Mouse (Mus musculus): ENCODE results near the gene Dennd1c. TPM values are rescaled to one million over a fixed set of nuclear protein-coding genes. Genes with fewer than 3 reads are reported as not detected.
"Not testable (repeated sequence)": the region's sequence is repeated elsewhere in the genome, so short reads cannot be mapped to it uniquely, and the experiment has no call there.

Gene Dennd1c
- polyA plus RNA-seq, 1 experiment from 2014 or later: 6.4 TPM

DNA sequence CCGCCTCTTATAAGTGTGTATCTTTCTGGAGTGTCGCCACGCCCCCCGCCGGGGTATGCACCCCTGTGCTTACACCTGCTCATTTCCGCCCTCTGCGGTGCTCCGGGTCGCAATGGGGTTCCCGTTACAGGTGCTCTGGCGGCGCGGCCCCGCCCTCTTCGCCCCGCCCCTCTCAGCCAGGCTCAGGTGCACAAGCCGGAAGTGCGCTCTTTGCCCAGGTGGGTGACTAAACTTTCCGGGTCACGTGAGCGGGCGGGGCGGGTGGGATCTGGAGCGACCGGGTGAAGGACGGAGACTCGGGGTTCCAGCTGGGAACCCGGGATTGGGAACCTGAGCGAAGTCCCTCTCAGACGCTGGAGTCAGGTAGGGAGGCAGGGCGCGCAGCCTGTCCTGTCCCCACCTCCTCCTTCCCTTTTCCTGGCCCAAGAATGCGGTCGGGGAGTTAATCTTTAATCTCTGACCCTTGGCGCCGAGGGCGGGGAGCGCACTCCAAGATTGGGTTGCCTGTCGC lies 16.2 kb downstream of the Dennd1c start:
- Histone ChIP-seq H3K36me3 (ENCODE audit: control insufficient read depth, insufficient read depth, low read length) (no peaks in the 10 kb centered on the region; the same call in 1 of the 2 replicates), H3K4me1 (replicated peaks; ENCODE audit: control insufficient read depth, insufficient read depth, low read length) (peaks cover 8% of the 10 kb centered on the region; the same call in 1 of the 2 replicates), H3K9me3 (ENCODE audit: control insufficient read depth, low read length) (no peaks in the 10 kb centered on the region), H3K4me2 (ENCODE audit: low read length) (peak overlapping the region; percentile 34), H3K4me3 (ENCODE audit: low read depth, low read length) (peak overlapping the region; percentile 40), H3K27me3 (replicated peaks; ENCODE audit: control insufficient read depth, insufficient read depth, low read length) (peaks cover 25% of the 10 kb centered on the region), H3K9ac (ENCODE audit: low read length) (peak overlapping the region; percentile 51), H3K27ac (ENCODE audit: low read depth) (peak overlapping the region; percentile 75)
- 1% methylated on average over 39 of the region's 39 CpGs for WGBS
- DNase-seq (ENCODE audit: low spot score) (peak; percentile 83), ATAC-seq (replicated peaks; ENCODE audit: low FRiP score, low TSS enrichment, low read depth) (peak; percentile 69)

GRCm38 (mm10) chr17:57061069-57061468 lies 17.2 kb downstream of the Dennd1c start:
- ATAC-seq (replicated peaks; ENCODE audit: low FRiP score, low TSS enrichment, low read depth) (no peak), DNase-seq (ENCODE audit: low spot score) (no peak)
- Histone ChIP-seq H3K4me2 (ENCODE audit: low read length) (peak overlapping the region; percentile 81), H3K36me3 (ENCODE audit: control insufficient read depth, insufficient read depth, low read length) (no peaks in the 10 kb centered on the region; the same call in 1 of the 2 replicates), H3K9ac (ENCODE audit: low read length) (no peak overlapping the region), H3K9me3 (ENCODE audit: control insufficient read depth, low read length) (no peaks in the 10 kb centered on the region), H3K27me3 (replicated peaks; ENCODE audit: control insufficient read depth, insufficient read depth, low read length) (peaks cover 25% of the 10 kb centered on the region), H3K27ac (ENCODE audit: low read depth) (no peak overlapping the region), H3K4me3 (ENCODE audit: low read depth, low read length) (no peak overlapping the region; the same call in 1 of the 2 replicates), H3K4me1 (replicated peaks; ENCODE audit: control insufficient read depth, insufficient read depth, low read length) (peaks cover 8% of the 10 kb centered on the region; the same call in 1 of the 2 replicates)
- 37% methylated on average over 10 of the region's 10 CpGs for WGBS

DNA sequence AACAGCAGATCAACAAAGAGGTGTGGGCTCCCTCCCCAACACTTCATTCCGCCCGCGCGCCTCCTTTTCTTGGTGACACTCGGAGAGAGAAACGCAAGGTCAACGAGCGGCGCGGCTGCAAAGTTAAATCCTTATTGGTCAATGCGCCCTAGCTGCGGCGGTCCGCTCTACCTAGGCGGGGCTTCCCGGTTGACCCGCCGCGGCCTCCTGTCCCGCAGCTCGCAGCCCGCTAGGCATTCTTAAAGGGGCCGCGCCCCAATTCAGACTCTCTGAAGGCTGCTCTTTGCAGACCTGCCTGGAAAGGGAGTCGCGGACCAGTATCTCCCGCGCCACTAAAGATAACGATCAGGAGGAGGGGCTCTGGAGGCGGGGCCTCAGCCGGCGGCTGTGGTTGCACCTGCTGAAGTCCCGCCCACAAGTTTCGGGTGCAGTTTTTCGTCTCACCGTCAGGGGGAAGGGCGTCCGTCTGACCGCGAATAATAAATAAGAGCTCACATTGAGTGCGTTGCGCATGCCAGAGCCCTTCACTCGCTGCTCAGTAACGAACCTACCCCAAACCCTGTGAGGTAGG lies 18.0 kb downstream of the Dennd1c start:
- Histone ChIP-seq H3K36me3 (ENCODE audit: control insufficient read depth, insufficient read depth, low read length) (peaks cover 2% of the 10 kb centered on the region), H3K4me3 (ENCODE audit: low read depth, low read length) (peak overlapping the region; percentile 70), H3K27me3 (replicated peaks; ENCODE audit: control insufficient read depth, insufficient read depth, low read length) (peaks cover 25% of the 10 kb centered on the region), H3K4me1 (replicated peaks; ENCODE audit: control insufficient read depth, insufficient read depth, low read length) (peaks cover 8% of the 10 kb centered on the region; the same call in 1 of the 2 replicates), H3K4me2 (ENCODE audit: low read length) (peak overlapping the region; percentile 81), H3K9me3 (ENCODE audit: control insufficient read depth, low read length) (no peaks in the 10 kb centered on the region), H3K9ac (ENCODE audit: low read length) (no peak overlapping the region), H3K27ac (ENCODE audit: low read depth) (peak overlapping the region; percentile 54; the same call in 1 of the 2 replicates)
- WGBS: under 1% methylated on average over 44 of the region's 44 CpGs
- DNase-seq (ENCODE audit: low spot score): peak; percentile 97
- peak; percentile 77 for ATAC-seq (replicated peaks; ENCODE audit: low FRiP score, low TSS enrichment, low read depth)

- DNase-seq (ENCODE audit: low spot score) (peak; percentile 87), ATAC-seq (replicated peaks; ENCODE audit: low FRiP score, low TSS enrichment, low read depth) (peak; percentile 48; the same call in 1 of the 2 replicates)
- Histone ChIP-seq H3K27me3 (replicated peaks; ENCODE audit: control insufficient read depth, insufficient read depth, low read length) (peaks cover 25% of the 10 kb centered on the region), H3K27ac (ENCODE audit: low read depth) (peak within 1 kb of the TSS; percentile 54; the same call in 1 of the 2 replicates), H3K9me3 (ENCODE audit: control insufficient read depth, low read length) (no peaks in the 10 kb centered on the region), H3K9ac (ENCODE audit: low read length) (peak within 1 kb of the TSS; percentile 55), H3K36me3 (ENCODE audit: control insufficient read depth, insufficient read depth, low read length) (peaks cover 10% of the 10 kb centered on the region), H3K4me1 (replicated peaks; ENCODE audit: control insufficient read depth, insufficient read depth, low read length) (peaks cover 8% of the 10 kb centered on the region; the same call in 1 of the 2 replicates), H3K4me3 (ENCODE audit: low read depth, low read length) (peak within 1 kb of the TSS; percentile 70), H3K4me2 (ENCODE audit: low read length) (peak within 1 kb of the TSS; percentile 81)
- WGBS: 1% methylated on average over 27 of the region's 45 CpGs
Observed at GRCm38 (mm10) chr17:57059486-57059977, 18.8 kb downstream of the Dennd1c start, which contains the start of gene Slc25a23. Slc25a23 (minus strand) TSS chr17:57059863.

GRCm38 (mm10) chr17:57058891-57059485 lies 19.3 kb downstream of the Dennd1c start, which contains the start of gene Crb3:
Crb3 (plus strand) TSS chr17:57059105.
- no peak for ATAC-seq (replicated peaks; ENCODE audit: low FRiP score, low TSS enrichment, low read depth)
- peaks cover 10% of the 10 kb centered on the region for H3K36me3 ChIP-seq (ENCODE audit: control insufficient read depth, insufficient read depth, low read length)
- peaks cover 25% of the 10 kb centered on the region for H3K27me3 ChIP-seq (replicated peaks; ENCODE audit: control insufficient read depth, insufficient read depth, low read length)
- DNase-seq (ENCODE audit: low spot score): no peak
- H3K9me3 ChIP-seq (ENCODE audit: control insufficient read depth, low read length): no peaks in the 10 kb centered on the region
- H3K27ac ChIP-seq (ENCODE audit: low read depth): no peak within 1 kb of the TSS; the same call in 1 of the 2 replicates
- H3K4me3 ChIP-seq (ENCODE audit: low read depth, low read length): peak within 1 kb of the TSS; percentile 70
- 1% methylated on average over 20 of the region's 22 CpGs for WGBS
- H3K4me1 ChIP-seq (replicated peaks; ENCODE audit: control insufficient read depth, insufficient read depth, low read length): peaks cover 8% of the 10 kb centered on the region; the same call in 1 of the 2 replicates
- peak within 1 kb of the TSS; percentile 55 for H3K9ac ChIP-seq (ENCODE audit: low read length)
- H3K4me2 ChIP-seq (ENCODE audit: low read length): peak within 1 kb of the TSS; percentile 81

GRCm38 (mm10) chr17:57056246-57056645 lies 22.1 kb downstream of the Dennd1c start:
- Histone ChIP-seq H3K9ac (ENCODE audit: low read length) (no peak overlapping the region), H3K27me3 (replicated peaks; ENCODE audit: control insufficient read depth, insufficient read depth, low read length) (peaks cover 3% of the 10 kb centered on the region), H3K4me2 (ENCODE audit: low read length) (no peak overlapping the region), H3K4me3 (ENCODE audit: low read depth, low read length) (no peak overlapping the region), H3K36me3 (ENCODE audit: control insufficient read depth, insufficient read depth, low read length) (peaks cover 28% of the 10 kb centered on the region), H3K9me3 (ENCODE audit: control insufficient read depth, low read length) (no peaks in the 10 kb centered on the region), H3K4me1 (replicated peaks; ENCODE audit: control insufficient read depth, insufficient read depth, low read length) (no peaks in the 10 kb centered on the region; the same call in 1 of the 2 replicates), H3K27ac (ENCODE audit: low read depth) (no peak overlapping the region)
- 83% methylated on average over 3 of the region's 3 CpGs for WGBS
- DNase-seq (ENCODE audit: low spot score): no peak
- no peak for ATAC-seq (replicated peaks; ENCODE audit: low FRiP score, low TSS enrichment, low read depth)

DNA sequence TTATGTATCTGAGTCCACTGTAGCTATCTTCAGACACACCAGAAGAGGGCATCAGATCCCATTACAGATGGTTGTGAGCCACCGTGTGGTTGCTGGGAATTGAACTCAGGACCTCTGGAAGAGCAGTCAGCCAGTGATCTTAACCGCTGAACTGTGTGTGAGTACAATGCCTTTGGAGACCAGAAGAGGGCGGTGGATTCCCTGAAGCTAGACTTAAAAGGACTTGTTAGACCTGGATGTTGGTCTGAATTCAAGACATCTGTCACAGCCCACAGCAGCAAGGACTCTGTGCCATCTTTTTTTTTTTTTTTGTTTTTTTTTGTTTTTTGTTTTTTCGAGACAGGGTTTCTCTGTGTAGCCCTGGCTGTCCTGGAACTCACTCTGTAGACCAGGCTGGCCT lies 26.6 kb downstream of the Dennd1c start:
- H3K4me2 ChIP-seq (ENCODE audit: low read length); H3K4me3 ChIP-seq (ENCODE audit: low read depth, low read length); DNase-seq (ENCODE audit: low spot score); H3K9ac ChIP-seq (ENCODE audit: low read length); H3K4me1 ChIP-seq (replicated peaks; ENCODE audit: control insufficient read depth, insufficient read depth, low read length); H3K9me3 ChIP-seq (ENCODE audit: control insufficient read depth, low read length); H3K27me3 ChIP-seq (replicated peaks; ENCODE audit: control insufficient read depth, insufficient read depth, low read length); H3K27ac ChIP-seq (ENCODE audit: low read depth); ATAC-seq (replicated peaks; ENCODE audit: low FRiP score, low TSS enrichment, low read depth): not testable (repeated sequence)
- 84% methylated on average over 4 of the region's 4 CpGs for WGBS
- H3K36me3 ChIP-seq (ENCODE audit: control insufficient read depth, insufficient read depth, low read length): peaks cover 37% of the 10 kb centered on the region

- Histone ChIP-seq H3K27me3 (replicated peaks; ENCODE audit: control insufficient read depth, insufficient read depth, low read length) (no peaks in the 10 kb centered on the region), H3K9ac (ENCODE audit: low read length) (no peak overlapping the region), H3K4me1 (replicated peaks; ENCODE audit: control insufficient read depth, insufficient read depth, low read length) (no peaks in the 10 kb centered on the region), H3K36me3 (ENCODE audit: control insufficient read depth, insufficient read depth, low read length) (peaks cover 32% of the 10 kb centered on the region), H3K27ac (ENCODE audit: low read depth) (no peak overlapping the region), H3K9me3 (ENCODE audit: control insufficient read depth, low read length) (no peaks in the 10 kb centered on the region), H3K4me2 (ENCODE audit: low read length) (no peak overlapping the region), H3K4me3 (ENCODE audit: low read depth, low read length) (no peak overlapping the region)
- ATAC-seq (replicated peaks; ENCODE audit: low FRiP score, low TSS enrichment, low read depth) (no peak), DNase-seq (ENCODE audit: low spot score) (no peak)
- WGBS: 96% methylated on average over 3 of the region's 3 CpGs
Observed at GRCm38 (mm10) chr17:57048816-57049215, 29.5 kb downstream of the Dennd1c start.

Data from intestine, embryonic 14.5 days (tissue).